Mouse (Mus musculus): ENCODE measurements around the gene Vmn1r71.
"Not testable (repeated sequence)": the region's sequence is repeated elsewhere in the genome, so short reads cannot be mapped to it uniquely, and the experiment has no call there.

Gene Vmn1r71

GRCm38 (mm10) chr7:10754264-10754663 is at the start of gene Vmn1r71:
TSS of gene Vmn1r71 (minus strand) at chr7:10754364.
- no peak for DNase-seq

GRCm38 (mm10) chr7:10757551-10757950 is 3.4 kb upstream of the Vmn1r71 start:
- not testable (repeated sequence) for DNase-seq
